Mouse (Mus musculus) cortical plate, adult 2 months (tissue): ENCODE results near the gene Nr1i3.

ENCODE experiments used
- CTCF ChIP-seq: fragments of 200-500 bp; IDR thresholded peaks from 2 replicates; pipeline ENCODE4 v1.5.1; 2011; ENCODE audit warnings: mild to moderate bottlenecking, control low read depth, low read length; ENCODE audit not compliant: insufficient read depth; ENCODE audit errors: extremely low read depth
- POLR2A ChIP-seq: fragments of 200-500 bp; IDR thresholded peaks from 2 replicates; pipeline ENCODE4 v1.6.1; 2011; ENCODE audit warnings: mild to moderate bottlenecking, low read length, control low read depth; ENCODE audit not compliant: insufficient read depth; ENCODE audit errors: extremely low read depth

- no peak for TF ChIP-seq POLR2A
- TF ChIP-seq CTCF = no peak
Measured at GRCm38 (mm10) chr1:171257781-171258180, 44.0 kb downstream of the Nr1i3 start.
